Mouse (Mus musculus) spleen, adult 2 months (tissue): ENCODE results near the gene Scn10a. TPM values are rescaled to one million over a fixed set of nuclear protein-coding genes. Genes with fewer than 3 reads are reported as not detected.

Experiments used
- DNase-seq, 2 experiments: peaks; one replicate each; pipeline versions ENCODE4 v3.0.0 to v3.0.0-alpha.2; 2012 to 2021; ENCODE audit warnings: low spot score in 2 of 2, low read depth in 1 of 2
- H3K27ac ChIP-seq: fragments of 200-500 bp; 2 replicates; pipeline ENCODE4 v1.5.1; 2012; ENCODE audit warnings: low read length, inconsistent platforms; ENCODE audit not compliant: insufficient read depth
- H3K27me3 ChIP-seq: fragments of 200-500 bp; 2 replicates; pipeline ENCODE4 v1.6.1; 2012; ENCODE audit warnings: mild to moderate bottlenecking, moderate library complexity, low read length, inconsistent platforms; ENCODE audit not compliant: control insufficient read depth, insufficient read depth
- H3K36me3 ChIP-seq: fragments of 200-500 bp; 2 replicates; pipeline ENCODE4 v1.6.1; 2012; ENCODE audit warnings: mild to moderate bottlenecking, low read length, inconsistent platforms; ENCODE audit not compliant: control insufficient read depth, insufficient read depth
- H3K4me1 ChIP-seq: fragments of 200-500 bp; 2 replicates; pipeline ENCODE4 v1.6.1; 2011; ENCODE audit warnings: inconsistent platforms; ENCODE audit not compliant: control insufficient read depth, insufficient read depth, insufficient read length
- H3K4me3 ChIP-seq: fragments of 200-500 bp; 2 replicates; pipeline ENCODE4 v1.5.1; 2011; ENCODE audit warnings: mild to moderate bottlenecking, inconsistent platforms; ENCODE audit not compliant: insufficient read depth, insufficient read length; ENCODE audit errors: extremely low read depth
- CTCF ChIP-seq: fragments of 200-500 bp; IDR thresholded peaks from 2 replicates; pipeline ENCODE4 v1.5.1; 2011; ENCODE audit warnings: mild to moderate bottlenecking, inconsistent platforms; ENCODE audit not compliant: insufficient read depth, insufficient read length, insufficient replicate concordance; ENCODE audit errors: extremely low read depth
- POLR2A ChIP-seq: fragments of 200-500 bp; IDR thresholded peaks from 2 replicates; pipeline ENCODE4 v1.6.1; 2011; ENCODE audit warnings: low read depth, low read length, inconsistent platforms
- WGBS: fragments of 180-500 bp; shearing (Covaris S2); methylation state at CpG from one replicate; pipeline ENCODE4 v1.1.7; 2018; 5-methylcytosine and 5-hydroxymethylcytosine counted together
- polyA plus RNA-seq: library from polyadenylated mRNA; depleted of rRNA; stranded (reverse); fragments of >200 nt; gene quantifications from 2 replicates; pipeline ENCODE4 v1.2.3, GENCODE M21; 2012

Gene Scn10a
- polyA plus RNA-seq, 1 experiment: not detected

- peak; percentile 28 to 57 for DNase-seq
- no peaks in the 10 kb centered on the region for H3K27me3 ChIP-seq
- no peaks in the 10 kb centered on the region for H3K36me3 ChIP-seq
- no peak overlapping the region for H3K27ac ChIP-seq
- 61% methylated on average over 8 of the region's 8 CpGs for WGBS
- H3K4me3 ChIP-seq: no peak overlapping the region
- TF ChIP-seq POLR2A (no peak), CTCF (peak; percentile 72; the same call in 1 of the 2 replicates)
- no peaks in the 10 kb centered on the region for H3K4me1 ChIP-seq
These were observed 72.1 kb downstream of the Scn10a start for GRCm38 (mm10) chr9:119646942-119647547.

- no peaks in the 10 kb centered on the region for H3K27me3 ChIP-seq
- DNase-seq: no peak
- no peak overlapping the region for H3K27ac ChIP-seq
- H3K4me1 ChIP-seq: no peaks in the 10 kb centered on the region
- H3K36me3 ChIP-seq: no peaks in the 10 kb centered on the region
- 84% methylated on average over 6 of the region's 6 CpGs for WGBS
- TF ChIP-seq CTCF (no peak), POLR2A (no peak)
- no peak overlapping the region for H3K4me3 ChIP-seq
These were observed 77.1 kb downstream of the Scn10a start for GRCm38 (mm10) chr9:119641985-119642384.

GRCm38 (mm10) chr9:119634216-119634843 is 84.8 kb downstream of the Scn10a start:
- no peak for DNase-seq
- TF ChIP-seq CTCF (no peak), POLR2A (no peak)
- Histone ChIP-seq H3K36me3 (no peaks in the 10 kb centered on the region), H3K27me3 (no peaks in the 10 kb centered on the region), H3K27ac (no peak overlapping the region), H3K4me3 (no peak overlapping the region), H3K4me1 (no peaks in the 10 kb centered on the region)
- WGBS: 71% methylated on average over 11 of the region's 11 CpGs

GRCm38 (mm10) chr9:119633475-119633874 is 85.6 kb downstream of the Scn10a start:
- DNase-seq: no peak
- TF ChIP-seq CTCF (no peak), POLR2A (no peak)
- no peaks in the 10 kb centered on the region for H3K4me1 ChIP-seq
- 81% methylated on average over 5 of the region's 5 CpGs for WGBS
- no peaks in the 10 kb centered on the region for H3K27me3 ChIP-seq
- no peaks in the 10 kb centered on the region for H3K36me3 ChIP-seq
- H3K27ac ChIP-seq: no peak overlapping the region
- H3K4me3 ChIP-seq: no peak overlapping the region

GRCm38 (mm10) chr9:119632801-119633200 is 86.3 kb downstream of the Scn10a start:
- no peak for DNase-seq
- no peaks in the 10 kb centered on the region for H3K4me1 ChIP-seq
- no peak overlapping the region for H3K27ac ChIP-seq
- no peaks in the 10 kb centered on the region for H3K36me3 ChIP-seq
- no peak overlapping the region for H3K4me3 ChIP-seq
- WGBS: 47% methylated on average over 12 of the region's 12 CpGs
- TF ChIP-seq CTCF (no peak), POLR2A (no peak)
- no peaks in the 10 kb centered on the region for H3K27me3 ChIP-seq

GRCm38 (mm10) chr9:119631899-119632533 is 87.1 kb downstream of the Scn10a start:
- no peak for DNase-seq
- H3K4me3 ChIP-seq: no peak overlapping the region
- H3K27me3 ChIP-seq: no peaks in the 10 kb centered on the region
- no peak for TF ChIP-seq POLR2A
- no peak for TF ChIP-seq CTCF
- H3K4me1 ChIP-seq: no peaks in the 10 kb centered on the region
- no peak overlapping the region for H3K27ac ChIP-seq
- H3K36me3 ChIP-seq: no peaks in the 10 kb centered on the region
- WGBS: 57% methylated on average over 15 of the region's 15 CpGs
